In the genomic region with DNA sequence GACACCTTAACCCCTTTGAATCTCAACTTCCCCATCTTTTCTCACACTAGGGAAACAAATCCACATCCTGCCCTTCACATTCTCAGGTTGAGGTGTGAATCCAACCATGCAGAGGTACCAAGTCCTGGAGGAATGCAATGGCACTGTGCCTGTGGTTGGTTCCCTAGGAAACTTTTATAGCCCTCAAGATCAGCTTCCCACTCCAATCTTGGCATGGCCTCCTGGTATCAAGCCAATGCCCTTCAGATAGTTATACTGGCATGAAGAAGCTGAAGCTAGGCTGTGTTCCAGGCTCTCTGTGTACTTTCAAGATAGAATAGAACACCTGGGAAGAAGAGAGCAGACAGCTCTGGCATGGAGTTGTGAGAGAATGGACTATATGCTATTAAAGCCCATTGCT, we compare ENCODE assay signal across 17 mouse cellular contexts. TPM values are rescaled to one million over a fixed set of nuclear protein-coding genes. Genes with fewer than 3 reads are reported as not detected.
DNase-seq lines count a peak whose midpoint lies in the region; ATAC-seq lines count a peak whose summit lies in the region.
"Had no signal": no experiment of that assay in that cellular context is flagged by ENCODE, and none has a peak within 500 bp of the region (broad histone marks: within the 10 kb centered on the region; RNA-seq: fewer than 3 reads in every experiment).

No protein-coding gene starts in this region.

- no peak for ATAC-seq in heart, embryonic 11.5 days (replicated peaks; ENCODE audit: insufficient number of reproducible peaks, low FRiP score, low TSS enrichment)
- ATAC-seq: inflammation-experienced regulatory T-cells, adult 6 months had no signal

- H3K9me3 ChIP-seq in heart, embryonic 11.5 days (replicated peaks; ENCODE audit: control insufficient read depth, low read length), result no peaks in the 10 kb centered on the region
- H3K9me3 ChIP-seq: stomach, embryonic 15.5 days had no signal

- no peak overlapping the region for H3K4me3 ChIP-seq in heart, embryonic 11.5 days (ENCODE audit: low read depth, low read length)
- H3K4me3 ChIP-seq: stomach, embryonic 15.5 days had no signal

- H3K27ac ChIP-seq in heart, embryonic 11.5 days (ENCODE audit: low read depth, low read length), result no peak overlapping the region
- H3K27ac ChIP-seq: stomach, embryonic 15.5 days had no signal

- no peak overlapping the region for H3K9ac ChIP-seq in heart, embryonic 11.5 days (ENCODE audit: low read depth, low read length)
- H3K9ac ChIP-seq: stomach, embryonic 15.5 days had no signal

- no peaks in the 10 kb centered on the region for H3K27me3 ChIP-seq in heart, embryonic 11.5 days (ENCODE audit: control insufficient read depth, insufficient read depth, low read length)
- H3K27me3 ChIP-seq: stomach, embryonic 15.5 days had no signal

- H3K4me2 ChIP-seq in heart, embryonic 11.5 days, result no peak overlapping the region
- H3K4me2 ChIP-seq: stomach, embryonic 15.5 days had no signal

- DNase-seq in heart, adult 18-20 months, result peak; percentile 78 to 80
- DNase-seq in ovary, adult 18-20 months (ENCODE audit: low spot score), result peak; percentile 34
- DNase-seq in ovary, postnatal 14 days (ENCODE audit: low spot score), result no peak
- DNase-seq in kidney, postnatal 10 days, result peak; percentile 52
- peak; percentile 95 for DNase-seq in lung, postnatal 36 days
- no peak for DNase-seq in right cerebral cortex, adult 2 months (ENCODE audit: low spot score in 2 of 2)
- no peak for DNase-seq in thymus, postnatal 10 days (ENCODE audit: low spot score in 2 of 2)
- DNase-seq: right cerebral cortex, postnatal 14 days had no signal

- H3K36me3 ChIP-seq in heart, embryonic 11.5 days (ENCODE audit: control insufficient read depth, insufficient read depth, low read length), result no peaks in the 10 kb centered on the region
- H3K36me3 ChIP-seq: stomach, embryonic 15.5 days had no signal

- no peaks in the 10 kb centered on the region for H3K4me1 ChIP-seq in heart, embryonic 11.5 days (ENCODE audit: control insufficient read depth, insufficient read depth, low read length)
- H3K4me1 ChIP-seq: stomach, embryonic 15.5 days had no signal

RNA-seq across cellular contexts. Expression of a gene that starts 2.2 kb away (rescaled TPM):
- 10 to 100 TPM; 29.4 to 33.2 TPM for total RNA-seq in heart, adult 18-20 months (2021)
- 0.53 and 0.83 TPM in 2 replicates for polyA plus RNA-seq in heart, embryonic 11.5 days (2014; fragmentation: Nextera tagmentation; extraction: Ambion mirVana)
- total RNA-seq: megakaryocyte-erythroid progenitor cell, adult 5-6 weeks had no signal
- polyA plus RNA-seq: inflammation-experienced regulatory T-cells, adult 6 months; neural tube, embryonic 11.5 days had no signal

RNA-seq across cellular contexts. Expression of a gene that starts 44.6 kb away (rescaled TPM):
- total RNA-seq in heart, adult 18-20 months (2021), result not detected
- polyA plus RNA-seq in heart, embryonic 11.5 days (2014; fragmentation: Nextera tagmentation; extraction: Ambion mirVana), result not detected in 2 replicates
- total RNA-seq: layer of hippocampus, postnatal 25 days; megakaryocyte-erythroid progenitor cell, adult 5-6 weeks had no signal
- polyA plus RNA-seq: frontal cortex, adult 2 months; heart, embryonic 14.5 days; inflammation-experienced regulatory T-cells, adult 6 months; limb, embryonic 14.5 days; neural tube, embryonic 11.5 days; stomach, embryonic 15.5 days had no signal

Comparison
In these comparisons a context has a peak if more than half of its experiments do, and no peak if none do; other contexts are left out.
1. DNase-seq: peak in heart, adult 18-20 months (2 of 2), ovary, adult 18-20 months (single experiment), kidney, postnatal 10 days (single experiment) and lung, postnatal 36 days (single experiment); none in ovary, postnatal 14 days (single experiment), right cerebral cortex, adult 2 months (0 of 2) and thymus, postnatal 10 days (0 of 2).